Mouse (Mus musculus) adrenal gland, adult (tissue): ENCODE measurements at regions not wholly inside any gene's neighbourhood (a gene's known extent, or its start where the extent isn't known, plus 50 kb on each side); places are given as distances from the start of the nearest gene placed in this dataset.

Source experiments
- DNase-seq, 2 experiments: peaks; one replicate each; pipeline ENCODE4 v3.0.0; 2022 to 2023; ENCODE audit warnings: low spot score in 1 of 2; ENCODE audit not compliant: inconsistent age in 2 of 2

DNA sequence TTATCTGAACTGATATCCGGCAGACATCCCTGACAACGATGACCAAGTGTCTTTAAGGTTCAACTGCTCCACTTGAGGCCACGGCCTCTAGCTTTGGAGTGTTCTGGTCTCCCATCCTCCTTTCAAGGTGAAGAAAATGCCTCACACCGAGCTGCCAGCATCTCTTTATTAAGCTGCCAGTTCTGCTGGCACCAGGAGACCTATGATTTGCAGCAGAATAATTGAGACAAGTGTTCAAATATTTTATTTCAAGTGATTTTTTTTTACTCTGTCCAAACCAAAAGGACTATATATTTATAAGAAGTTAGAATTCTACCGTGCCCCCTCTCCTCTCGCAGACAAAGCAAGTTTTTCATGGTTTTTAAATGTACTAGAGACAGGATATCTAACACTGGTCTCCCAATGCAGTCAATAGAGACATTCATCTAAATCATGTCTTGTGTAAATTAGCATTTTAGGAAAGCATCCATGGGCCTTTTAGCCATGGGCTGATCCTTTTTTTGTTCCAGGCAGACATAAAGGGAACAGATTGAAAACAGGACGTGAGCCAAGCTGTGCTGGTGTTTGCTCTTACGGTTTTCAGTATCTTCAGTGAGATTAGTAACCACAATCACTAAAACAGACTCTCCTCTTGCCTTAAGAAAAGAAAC, 216.3 kb upstream of the Tll1 start:
- DNase-seq = no peak

DNA sequence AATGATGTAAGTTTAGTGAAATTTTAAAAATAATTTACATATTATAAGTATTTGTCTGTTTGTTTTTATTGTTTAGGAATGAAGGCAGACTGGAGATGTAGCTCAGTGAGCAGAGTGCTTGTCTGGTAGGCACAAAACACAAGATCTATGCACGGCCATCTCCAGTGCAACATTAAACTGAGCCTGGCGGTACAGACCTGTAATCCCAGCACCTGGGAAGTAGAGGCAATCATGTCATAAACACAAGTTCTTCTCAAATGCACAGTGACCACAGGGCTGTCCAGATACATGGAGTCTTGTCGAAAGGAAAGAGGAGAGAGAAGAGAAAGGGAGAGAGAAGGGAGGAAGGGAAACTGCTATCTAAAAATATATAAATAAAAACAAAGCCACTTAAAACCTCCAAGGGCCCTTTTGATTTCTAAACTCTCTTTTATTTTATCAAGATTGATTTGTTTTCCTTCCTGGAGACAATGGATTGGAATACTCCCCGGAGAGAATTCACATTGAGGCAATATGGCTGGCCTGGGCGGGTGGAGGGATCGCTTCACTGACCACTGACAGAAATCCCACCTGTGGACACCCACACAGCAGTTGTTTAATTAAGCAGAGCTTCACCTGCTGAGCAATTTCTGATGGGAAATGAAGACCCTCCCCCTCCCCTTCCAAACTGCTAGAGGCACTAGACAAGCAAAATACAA, 215.6 kb upstream of the Tll1 start:
- no peak for DNase-seq

- DNase-seq = no peak
Observed at GRCm38 (mm10) chr8:64412488-64413188, 206.6 kb upstream of the Tll1 start.

DNA sequence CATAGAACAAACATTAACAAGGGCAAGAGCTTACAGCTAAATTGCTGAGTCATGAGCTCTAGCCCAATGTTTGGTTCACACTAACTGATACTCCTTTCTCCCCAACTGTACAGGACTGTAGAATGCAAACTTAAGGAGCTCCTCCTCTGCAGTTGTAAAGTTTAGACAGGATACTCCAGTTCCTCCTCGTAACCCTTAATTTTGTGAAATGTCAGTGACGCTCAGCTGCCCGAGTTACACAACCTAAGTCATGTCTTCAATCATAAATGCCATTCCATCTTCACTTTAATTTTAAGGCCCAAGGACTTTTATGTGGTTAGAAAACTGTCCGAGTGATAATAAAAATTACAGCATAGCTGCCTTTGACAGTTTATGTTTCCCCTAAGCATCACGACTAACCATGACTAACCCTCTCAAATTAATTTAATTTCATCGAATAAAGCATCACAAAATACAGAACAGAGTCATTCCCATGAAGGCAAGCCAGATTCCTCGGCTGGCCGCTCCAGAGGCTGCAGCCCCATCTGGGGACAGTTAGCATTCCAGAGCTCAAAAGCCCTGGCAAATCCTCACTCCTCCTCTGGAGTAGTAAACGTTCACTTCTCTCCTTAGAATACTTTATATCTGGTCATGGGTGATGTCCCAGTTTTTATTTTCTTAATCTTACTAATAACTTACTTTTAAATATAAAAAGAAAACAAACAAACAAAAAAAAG, 200.9 kb upstream of the Tll1 start:
- no peak for DNase-seq

DNA sequence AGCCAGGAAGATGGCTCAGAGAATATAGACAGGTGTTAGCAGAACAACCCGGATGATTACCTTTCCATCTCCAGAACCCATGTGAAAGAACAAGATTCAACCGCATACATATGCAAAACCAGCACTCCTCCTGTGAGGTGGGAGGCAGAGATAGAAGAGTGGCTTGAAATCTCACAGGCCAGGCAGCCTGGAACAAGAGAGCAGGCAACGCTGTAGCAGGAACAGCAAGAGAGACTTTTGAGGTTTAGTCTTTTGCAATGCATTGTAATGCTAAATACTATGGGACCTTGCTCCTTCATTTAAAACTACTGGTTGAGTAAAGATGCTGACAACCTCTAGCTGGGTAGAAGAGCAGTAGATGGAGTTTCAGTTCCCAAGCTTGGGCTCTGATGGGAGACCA, 193.5 kb upstream of the Tll1 start:
- DNase-seq = no peak

DNA sequence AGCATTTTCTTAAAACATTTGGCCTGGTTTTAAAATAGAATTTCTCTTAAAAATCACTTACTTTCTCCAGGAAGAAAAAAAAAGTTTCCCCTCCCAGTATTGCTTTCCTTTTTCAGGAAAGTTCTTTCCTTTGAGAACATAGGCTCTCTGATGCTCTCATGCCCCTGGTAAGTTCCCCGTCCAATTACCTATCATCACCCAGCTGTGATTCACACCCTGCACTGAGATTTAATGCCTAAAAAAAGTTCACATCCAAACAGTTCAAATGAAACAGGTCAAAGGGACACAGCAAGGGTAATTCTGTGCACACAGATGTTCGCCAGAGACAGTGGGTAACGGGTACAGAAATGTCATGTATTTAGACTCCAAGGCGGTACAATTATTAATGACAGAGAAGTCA, 191.8 kb upstream of the Tll1 start:
- DNase-seq = no peak

GRCm38 (mm10) chr8:64395816-64396215, 189.7 kb upstream of the Tll1 start:
- DNase-seq = peak; percentile 26 to 56

GRCm38 (mm10) chr8:64389488-64389887, 183.4 kb upstream of the Tll1 start:
- DNase-seq = no peak

- no peak for DNase-seq
Observed at GRCm38 (mm10) chr8:64388299-64388698, 182.2 kb upstream of the Tll1 start.

GRCm38 (mm10) chr8:64379732-64380349, 173.8 kb upstream of the Tll1 start:
- DNase-seq = no peak

- DNase-seq = no peak
Observed at GRCm38 (mm10) chr8:64377830-64378229, 171.8 kb upstream of the Tll1 start.

GRCm38 (mm10) chr8:64375509-64375908, 169.4 kb upstream of the Tll1 start:
- no peak for DNase-seq

DNA sequence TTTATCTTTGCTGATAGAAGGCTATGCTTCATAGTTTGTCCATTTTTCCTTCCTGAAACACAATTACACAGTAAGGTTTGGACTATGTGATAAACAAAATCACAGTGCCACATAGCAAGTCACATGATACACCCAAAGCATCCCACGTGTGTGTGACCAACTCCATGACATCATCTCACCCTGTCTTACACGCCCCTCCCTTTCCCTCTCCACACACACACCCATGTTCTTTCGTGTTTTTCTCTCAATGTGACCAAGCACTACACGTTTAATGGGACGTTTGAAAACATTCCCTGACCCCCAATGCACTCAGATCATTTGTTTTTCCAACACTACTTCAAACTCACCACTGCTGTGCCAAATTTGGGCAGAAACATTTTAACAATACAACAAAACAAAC, 168.9 kb upstream of the Tll1 start:
- no peak for DNase-seq

DNA sequence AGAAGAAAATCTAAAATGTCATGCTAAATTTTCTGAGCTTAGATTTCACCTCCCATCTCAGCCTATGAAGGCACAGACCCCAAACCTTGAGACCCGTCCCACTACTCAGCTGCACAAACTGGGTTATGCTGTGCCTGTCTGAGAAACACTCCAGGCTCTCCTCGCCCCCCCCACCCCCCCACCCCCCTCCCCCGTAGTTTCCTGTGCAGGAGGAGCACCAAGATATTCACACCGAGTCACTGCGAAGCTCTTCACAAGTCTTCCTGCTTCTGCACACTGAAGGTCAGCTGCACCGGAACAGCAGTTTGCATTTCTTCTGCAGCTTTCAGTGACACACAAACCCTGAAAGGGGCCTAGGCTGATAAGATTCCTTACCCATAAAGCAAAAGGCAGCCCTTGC, 163.9 kb upstream of the Tll1 start:
- DNase-seq = peak; percentile 4 to 23

DNA sequence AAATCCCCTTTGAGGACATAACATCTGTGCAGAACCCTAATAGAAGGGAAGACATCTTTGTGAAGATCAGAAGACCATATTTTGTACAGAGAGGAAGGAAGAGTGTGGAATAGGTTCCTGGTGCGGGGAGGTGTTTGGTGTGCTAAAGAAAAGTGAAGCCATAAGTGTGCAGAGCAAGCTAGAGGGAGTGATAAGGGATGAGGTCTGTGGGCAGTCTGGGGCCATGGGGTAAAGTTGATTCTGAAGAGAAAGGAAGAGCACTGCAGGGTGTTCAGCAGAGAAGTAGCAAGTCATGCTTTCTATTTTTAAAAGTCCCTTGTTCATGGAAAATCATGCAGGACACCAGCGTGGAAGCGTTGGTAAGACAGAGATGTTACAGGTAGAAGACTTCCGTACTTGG, 161.8 kb upstream of the Tll1 start:
- DNase-seq = no peak

DNA sequence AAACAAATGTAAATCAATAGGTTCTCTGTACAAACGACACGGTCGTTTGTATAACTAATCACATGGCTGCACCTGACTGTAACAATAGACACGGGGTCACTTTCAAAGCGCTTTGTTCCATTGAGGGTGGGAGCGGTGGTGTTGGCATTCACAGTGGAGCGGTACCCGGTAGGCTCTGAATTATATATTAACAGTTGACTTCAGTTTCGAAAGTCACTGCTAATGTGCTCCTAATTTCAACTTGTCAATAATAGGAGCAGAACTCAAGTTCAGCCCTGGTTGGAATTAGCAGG, 160.8 kb upstream of the Tll1 start:
- no peak for DNase-seq

DNA sequence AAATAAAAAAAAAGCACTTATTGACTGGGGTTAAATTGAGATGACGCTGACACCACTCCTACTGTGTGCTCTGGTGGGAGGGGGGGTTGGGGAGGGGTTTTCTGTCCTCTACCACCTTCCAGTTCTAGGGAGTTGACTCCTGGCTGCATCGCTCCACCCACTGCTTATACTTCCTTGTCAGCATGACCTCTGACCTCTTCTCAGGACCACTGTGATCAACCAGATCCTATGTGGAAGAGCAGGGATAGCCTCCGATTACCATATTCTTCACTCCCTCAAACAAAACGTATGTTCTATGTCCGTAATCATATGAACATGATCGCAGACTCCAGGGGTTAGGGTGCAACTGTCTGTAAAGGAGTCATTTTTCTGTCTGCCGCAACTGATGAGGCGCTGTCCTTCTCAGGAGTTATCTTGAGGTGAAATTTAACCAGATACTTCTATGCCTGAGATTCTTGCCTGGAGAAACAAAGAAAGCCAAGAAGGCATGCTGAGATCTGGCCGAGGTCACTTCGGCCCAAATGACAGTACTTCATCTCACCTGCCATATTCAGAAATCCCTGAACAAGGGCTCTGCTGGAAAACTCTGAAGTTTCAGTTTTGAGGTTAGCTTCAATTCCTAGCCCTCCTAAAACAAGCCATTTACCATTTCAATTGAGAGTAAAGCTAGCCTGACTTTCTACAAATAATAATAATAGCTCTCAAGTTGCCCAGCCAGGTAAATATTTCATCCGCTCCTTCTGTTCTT, 160.3 kb upstream of the Tll1 start:
- no peak for DNase-seq

DNA sequence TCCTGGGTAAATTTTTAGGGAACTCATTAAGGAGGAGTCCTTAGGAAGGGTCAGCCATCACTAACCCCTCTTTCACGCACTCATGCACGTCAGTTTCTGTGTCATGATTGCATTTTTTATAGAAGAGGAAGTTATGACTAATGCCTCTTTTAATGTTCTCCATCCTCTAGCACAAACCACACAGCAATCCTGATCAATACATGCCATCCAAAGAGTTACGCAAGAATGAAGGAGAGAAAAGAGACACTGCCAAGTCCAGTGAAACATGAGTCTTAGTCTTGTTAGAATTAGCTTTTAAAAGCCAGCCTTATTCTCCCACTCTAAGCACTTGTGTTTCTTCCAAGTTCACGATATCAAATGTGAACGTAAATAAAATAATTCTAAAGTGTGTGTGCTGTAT, 151.0 kb upstream of the Tll1 start:
- DNase-seq = no peak

- DNase-seq = no peak
Observed at GRCm38 (mm10) chr8:64348082-64348646, 142.1 kb upstream of the Tll1 start.

- no peak for DNase-seq
Observed at GRCm38 (mm10) chr8:64347490-64347889, 141.4 kb upstream of the Tll1 start.
